Mouse (Mus musculus): Measurements from ENCODE around the gene Impdh2.

Gene Impdh2

DNA sequence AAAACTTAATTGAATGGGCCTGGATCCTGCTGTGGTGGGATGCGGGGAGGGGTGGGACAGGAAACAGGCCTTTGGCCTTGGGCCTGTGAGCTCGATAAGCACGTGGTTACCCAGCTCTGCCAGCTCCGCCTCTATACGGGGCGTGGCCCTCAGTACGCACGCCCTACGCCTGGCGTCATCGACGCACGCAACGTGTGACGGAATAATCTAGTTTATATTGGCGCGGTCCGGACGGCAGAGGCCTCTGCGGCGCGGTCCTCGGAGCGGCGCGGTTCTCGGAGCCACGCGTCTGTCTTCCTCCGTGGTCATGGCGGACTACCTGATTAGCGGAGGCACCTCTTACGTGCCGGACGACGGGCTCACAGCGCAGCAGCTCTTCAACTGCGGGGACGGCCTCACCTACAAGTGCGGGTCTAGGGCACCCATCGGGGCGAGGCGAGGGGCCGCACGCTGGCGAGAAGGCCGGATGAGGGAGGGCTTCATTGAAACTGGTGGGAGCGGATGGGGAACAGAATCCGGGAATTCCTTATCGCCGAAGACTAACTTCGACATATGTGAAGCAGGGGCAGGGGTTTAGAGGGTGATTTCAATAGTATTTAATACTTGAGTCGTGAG is at the start of gene Impdh2:
TSS of gene Impdh2 (plus strand) at position 60 of the 615 bp plus-strand sequence.
- peak; percentile 85 to 95 for DNase-seq (ENCODE audit: low spot score in 2 of 2)

DNA sequence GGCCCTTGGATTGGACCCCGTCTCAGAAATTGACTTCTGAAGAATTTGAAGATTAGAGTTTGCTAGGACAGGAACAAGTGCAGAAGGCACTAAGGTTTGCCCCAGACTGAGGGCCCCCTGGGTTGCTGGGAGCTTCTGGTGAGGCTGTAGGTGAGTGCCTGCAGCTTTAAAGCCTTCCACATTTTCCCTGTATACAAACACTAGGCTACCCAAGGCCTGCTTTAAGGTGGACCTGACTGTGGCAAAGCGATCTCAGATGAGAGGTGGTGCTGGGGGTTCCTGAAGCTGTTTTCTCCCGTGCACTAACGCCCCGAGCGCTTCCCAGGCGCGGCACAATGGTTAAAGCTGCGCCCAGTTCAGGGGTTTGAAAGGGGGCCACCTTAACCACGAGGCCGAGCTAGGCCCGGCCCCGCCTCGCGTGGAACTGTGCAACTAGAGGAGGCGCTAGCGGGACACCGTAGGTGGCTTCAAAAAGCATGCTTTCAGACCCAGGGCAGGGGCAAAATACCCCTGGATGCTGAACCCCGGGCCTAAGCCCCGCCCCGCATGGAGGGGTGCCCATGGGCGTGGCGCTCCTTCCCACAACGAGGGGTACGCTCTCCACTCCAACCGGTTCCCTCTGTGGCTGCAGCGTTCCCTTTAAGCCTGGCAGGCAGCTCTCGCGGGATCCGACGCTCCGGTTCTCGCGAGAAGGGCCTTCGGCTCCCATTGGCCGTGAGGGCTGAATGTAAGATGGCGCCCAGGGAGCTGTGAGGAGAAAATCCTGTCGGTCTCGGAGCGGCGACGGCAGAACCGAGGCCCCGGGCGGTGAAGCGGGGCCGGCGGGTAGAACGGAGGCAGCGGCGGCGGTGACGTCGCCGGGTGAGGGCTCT is 43.5 kb upstream of the Impdh2 start, which contains the start of gene Qrich1:
TSS of gene Qrich1 (plus strand) at position 427 of the 872 bp plus-strand sequence.
- peak; percentile 92 to 96 for DNase-seq (ENCODE audit: low spot score in 2 of 2)

DNA sequence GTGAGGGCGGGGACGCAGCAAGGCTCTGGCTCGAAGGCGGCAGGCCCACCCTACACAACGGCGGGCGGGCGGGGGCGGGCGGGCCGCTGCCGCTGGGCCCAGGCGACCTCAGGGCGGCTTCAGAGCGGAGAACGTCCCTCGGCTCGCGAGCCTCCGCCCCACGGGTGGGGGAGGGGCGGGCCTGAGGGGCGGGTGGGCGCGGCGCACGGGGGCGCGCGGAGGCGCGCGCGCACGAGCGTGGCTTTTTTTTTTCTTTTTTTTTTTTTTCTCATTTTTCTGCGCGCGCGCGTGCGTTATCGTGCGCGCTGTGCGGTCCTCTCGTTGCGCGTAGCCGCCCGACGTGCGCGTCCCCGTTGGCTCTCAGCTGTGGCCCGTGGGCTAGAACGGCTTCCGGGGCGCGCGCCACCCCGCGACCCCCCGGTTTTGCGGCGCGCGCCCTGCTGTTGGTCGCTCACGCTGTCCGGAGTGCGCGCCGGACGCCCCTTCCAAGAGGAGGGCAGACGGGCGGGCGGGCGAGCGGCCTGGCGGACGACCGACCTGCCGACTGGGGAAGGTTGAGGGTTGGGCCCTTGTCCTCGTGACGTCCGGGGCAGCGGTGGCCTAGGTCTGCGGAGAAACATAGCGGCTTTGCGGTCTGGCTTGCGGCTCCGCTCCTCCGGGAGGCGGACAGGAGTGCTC is 42.7 kb upstream of the Impdh2 start:
- DNase-seq (ENCODE audit: low spot score in 2 of 2), result peak in 1 of 2 experiments; percentile 72

DNA sequence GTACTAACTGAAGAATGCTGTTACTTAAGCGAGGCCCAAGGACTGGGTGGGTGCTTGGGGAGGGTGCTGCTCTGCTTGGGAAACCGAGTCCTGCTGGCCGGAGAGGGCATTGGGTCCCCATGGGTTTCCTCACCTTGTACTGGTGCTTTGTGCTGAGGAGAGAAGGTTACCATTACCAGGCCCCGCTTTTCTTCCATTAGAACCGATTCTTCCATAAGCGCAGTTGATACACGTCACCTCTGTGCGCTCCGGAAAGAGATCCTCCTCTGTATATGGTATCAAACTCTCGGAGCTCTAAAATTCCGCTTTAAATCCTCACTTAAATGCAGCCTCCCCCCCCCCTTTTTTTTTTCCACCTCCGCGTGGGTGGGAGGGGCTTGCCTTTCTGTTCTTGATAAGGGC is 42.2 kb upstream of the Impdh2 start:
- DNase-seq (ENCODE audit: low spot score in 2 of 2), result peak in 1 of 2 experiments; percentile 37

DNA sequence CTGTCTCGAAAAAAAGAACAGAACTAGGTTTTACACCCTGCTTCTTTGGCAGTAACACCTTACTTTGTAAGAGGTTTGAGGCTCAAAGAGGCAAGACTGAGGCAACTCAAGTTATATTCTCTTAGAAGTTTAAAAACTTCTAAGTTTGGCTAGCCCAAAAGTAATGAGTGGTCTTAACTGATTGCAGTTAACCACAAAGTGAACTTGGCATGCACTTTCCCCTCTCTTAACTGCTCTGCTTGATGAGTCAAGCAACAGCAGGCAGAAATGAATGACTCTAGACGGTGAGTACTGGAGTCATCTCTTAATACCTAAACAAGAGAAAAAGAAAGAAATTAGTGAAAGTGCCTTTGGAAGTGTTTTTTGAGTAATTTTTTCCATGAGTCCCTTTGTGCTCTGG is 38.5 kb upstream of the Impdh2 start:
- DNase-seq (ENCODE audit: low spot score in 2 of 2), result no peak

DNA sequence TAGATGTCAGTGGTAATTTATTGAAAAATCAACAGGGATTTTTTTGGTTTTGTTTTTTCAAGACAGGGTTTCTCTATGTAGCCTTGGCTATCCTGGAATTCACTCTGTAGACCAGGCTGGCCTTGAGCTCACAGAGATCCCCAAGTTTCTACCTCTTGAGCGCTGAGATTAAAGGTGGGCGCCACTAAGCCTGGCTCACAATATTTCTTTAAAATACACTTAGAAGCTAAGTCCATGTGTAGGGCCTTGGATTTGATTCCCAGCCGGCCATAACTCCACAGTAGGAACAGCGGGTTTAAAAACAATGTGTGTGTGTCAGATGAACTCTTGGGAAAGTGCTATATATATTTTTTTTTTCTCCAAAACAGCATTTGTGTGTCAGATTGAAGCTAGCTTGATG is 36.7 kb upstream of the Impdh2 start:
- DNase-seq (ENCODE audit: low spot score in 2 of 2), result no peak

GRCm38 (mm10) chr9:108525400-108525799 is 34.7 kb upstream of the Impdh2 start:
- DNase-seq (ENCODE audit: low spot score in 2 of 2), result no peak

- no peak for DNase-seq (ENCODE audit: low spot score in 2 of 2)
Observed at GRCm38 (mm10) chr9:108530954-108531353, 29.1 kb upstream of the Impdh2 start.

GRCm38 (mm10) chr9:108531496-108531895 is 28.6 kb upstream of the Impdh2 start:
- DNase-seq (ENCODE audit: low spot score in 2 of 2), result no peak

DNA sequence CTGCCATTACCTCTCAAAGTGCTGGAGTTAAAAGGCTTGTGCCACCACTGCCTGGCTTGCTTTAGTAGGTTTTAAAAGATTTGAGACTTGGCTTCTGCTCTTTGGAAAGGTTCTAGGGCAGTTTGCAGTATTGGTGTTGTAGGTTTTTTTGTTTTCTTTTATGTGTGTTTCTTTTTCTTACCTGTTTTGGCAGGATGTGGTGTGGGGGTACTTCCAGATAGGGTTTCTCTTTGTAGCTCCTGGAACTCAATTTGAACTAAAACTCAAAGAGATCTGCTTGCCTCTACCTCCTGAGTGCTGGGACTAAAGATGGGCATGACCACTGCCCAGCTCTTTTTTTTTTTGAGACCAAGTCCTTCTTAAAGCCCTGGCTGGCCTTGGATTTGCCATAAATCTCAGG is 19.2 kb upstream of the Impdh2 start:
- DNase-seq (ENCODE audit: low spot score in 2 of 2), result no peak

DNA sequence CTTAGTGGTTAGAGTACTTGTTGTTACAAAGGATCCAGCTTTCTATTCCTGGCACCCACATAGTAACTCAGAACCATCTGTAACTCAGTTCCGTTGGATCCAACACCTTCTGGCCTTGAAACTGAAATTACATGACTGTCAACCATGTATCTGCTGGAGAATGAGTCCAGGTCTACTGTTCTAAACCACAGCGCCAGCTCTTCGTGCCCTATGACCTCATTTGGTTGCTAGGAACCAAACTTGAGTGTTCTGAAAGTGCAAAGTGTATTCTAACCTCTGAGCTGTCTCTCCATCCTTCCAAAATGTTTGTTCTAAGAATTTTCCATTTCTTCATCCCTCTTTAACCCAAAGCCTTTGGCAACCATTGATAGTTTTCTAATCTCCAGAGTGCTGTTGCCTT is 14.1 kb upstream of the Impdh2 start:
- no peak for DNase-seq (ENCODE audit: low spot score in 2 of 2)

DNA sequence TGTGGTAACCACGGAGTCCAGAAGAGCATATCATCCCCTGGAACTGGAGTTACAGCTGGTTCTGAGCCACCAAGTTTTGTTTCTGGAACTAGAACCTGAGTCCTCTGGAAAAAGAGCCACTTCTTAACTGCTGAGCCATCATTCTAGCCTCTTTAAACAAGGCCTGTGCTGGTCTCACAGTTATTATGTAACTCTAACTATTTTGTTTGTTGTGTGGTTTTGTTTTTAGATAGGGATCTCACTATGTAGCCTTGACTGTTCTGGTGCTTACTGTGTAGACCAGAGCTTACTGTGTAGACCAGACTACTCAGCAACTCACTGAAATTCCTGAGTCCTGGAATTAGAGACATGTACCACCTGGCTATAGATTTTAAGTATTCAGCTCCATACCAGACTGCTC is 13.2 kb upstream of the Impdh2 start:
- DNase-seq (ENCODE audit: low spot score in 2 of 2), result no peak

DNA sequence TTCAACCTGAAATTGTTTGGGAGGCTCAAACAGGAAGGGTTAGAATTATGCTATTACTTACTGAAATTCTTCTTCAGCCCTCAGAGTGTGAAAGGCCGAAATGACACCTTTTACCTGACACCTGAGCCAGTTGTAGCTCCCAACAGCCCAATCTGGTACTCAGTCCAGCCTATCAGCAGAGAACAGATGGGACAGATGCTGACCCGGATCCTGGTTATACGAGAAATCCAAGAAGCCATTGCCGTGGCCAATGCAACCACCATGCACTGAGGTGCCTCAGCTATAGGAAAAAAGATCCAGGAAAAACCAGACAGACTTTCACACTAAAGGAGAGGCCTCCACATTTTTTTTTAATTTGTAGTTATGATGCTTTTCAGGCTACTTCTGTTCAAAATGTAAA is 917 bp upstream of the Impdh2 start:
- no peak for DNase-seq (ENCODE audit: low spot score in 2 of 2)

DNA sequence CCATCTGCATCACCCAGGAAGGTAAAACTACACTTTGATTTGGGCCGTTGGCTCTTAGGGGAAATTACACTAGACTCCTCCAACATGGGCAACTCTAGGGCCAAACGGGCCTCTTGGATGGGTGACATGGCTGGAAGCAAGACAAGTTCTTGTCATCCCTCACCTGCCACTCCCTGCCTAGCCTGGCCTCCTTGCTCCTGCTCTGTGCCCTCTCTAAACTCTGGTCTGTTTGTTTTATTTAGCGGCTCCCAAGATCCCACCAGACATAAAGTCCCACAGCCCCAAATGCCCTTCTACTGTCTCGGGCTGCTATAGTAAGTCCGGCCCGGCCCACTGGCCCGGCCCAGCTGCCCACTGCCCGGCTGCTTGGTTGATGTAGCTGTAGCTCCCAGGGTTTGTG is 3.6 kb downstream of the Impdh2 start:
- DNase-seq (ENCODE audit: low spot score in 2 of 2), result no peak

DNA sequence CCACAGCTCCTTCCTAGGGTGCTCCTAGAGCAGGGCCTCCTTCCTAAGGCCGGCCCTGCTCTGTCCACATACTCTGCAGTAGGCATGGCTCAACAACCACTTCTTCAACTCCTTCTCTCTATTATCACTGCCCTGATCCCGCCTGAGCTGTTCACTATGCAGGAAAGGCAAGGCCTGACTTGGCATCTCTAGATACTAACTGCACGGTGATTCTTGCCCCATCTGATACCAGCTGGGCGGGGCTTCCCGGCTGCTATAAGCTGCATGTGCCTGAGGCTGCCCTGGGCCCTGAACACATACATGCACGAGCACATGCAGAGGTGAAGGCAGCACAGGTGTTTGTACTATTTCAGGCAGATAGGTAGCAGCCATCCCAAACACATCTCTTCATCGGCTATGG is 4.0 kb downstream of the Impdh2 start:
- DNase-seq (ENCODE audit: low spot score in 2 of 2), result no peak

- DNase-seq (ENCODE audit: low spot score in 2 of 2), result no peak
Observed at GRCm38 (mm10) chr9:108565881-108566814, 6.1 kb downstream of the Impdh2 start.

DNA sequence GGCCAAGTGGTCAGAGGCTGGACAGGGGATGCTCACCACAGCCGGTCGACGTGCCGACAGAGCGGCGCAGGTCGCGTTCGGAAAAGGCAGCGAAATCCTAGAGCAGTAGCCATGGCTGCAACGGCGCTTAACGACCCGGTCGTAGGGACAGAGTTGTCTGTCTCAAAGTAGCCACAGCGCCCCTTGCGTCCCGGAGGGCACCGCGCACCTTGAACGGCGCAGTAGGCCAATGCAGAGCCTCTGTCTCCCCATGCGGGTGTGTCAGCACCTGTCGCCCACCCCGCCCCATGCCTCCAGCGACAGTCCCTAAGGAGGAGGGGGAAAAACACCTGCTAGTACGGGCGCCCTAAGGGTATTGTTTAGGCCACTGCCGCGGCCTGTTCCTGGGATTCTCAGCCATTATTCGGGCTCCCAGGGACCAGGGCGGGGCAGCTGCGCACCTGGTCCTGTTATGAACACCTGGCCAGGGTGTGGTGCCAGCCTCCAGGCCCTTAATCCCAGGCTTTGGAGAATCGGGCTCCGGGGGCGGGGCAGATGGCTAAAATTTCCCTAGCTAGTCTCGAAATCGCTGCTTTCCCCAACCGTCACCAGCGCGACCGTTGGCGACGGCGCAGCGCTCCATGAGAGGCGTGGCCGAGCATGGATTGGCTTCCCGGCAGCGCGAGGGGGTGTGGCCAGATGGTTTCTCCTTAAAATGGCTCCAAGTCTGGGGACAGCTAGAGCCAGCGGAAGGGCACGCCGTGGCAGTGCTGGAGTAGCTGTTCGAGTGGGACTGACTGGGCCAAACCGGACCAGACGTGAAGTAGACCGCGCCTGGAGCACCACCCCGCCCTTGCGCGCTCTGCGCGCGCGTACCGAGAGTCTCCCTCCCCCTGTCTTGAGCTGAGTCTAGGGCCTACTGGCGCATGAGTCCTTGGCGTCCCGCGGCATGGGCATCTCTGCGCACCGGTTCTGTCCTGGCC is 7.0 kb downstream of the Impdh2 start, which contains the start of gene Ndufaf3:
TSS of gene Ndufaf3 (minus strand) at position 620 of the 962 bp plus-strand sequence.
- peak; percentile 88 to 97 for DNase-seq (ENCODE audit: low spot score in 2 of 2)

DNA sequence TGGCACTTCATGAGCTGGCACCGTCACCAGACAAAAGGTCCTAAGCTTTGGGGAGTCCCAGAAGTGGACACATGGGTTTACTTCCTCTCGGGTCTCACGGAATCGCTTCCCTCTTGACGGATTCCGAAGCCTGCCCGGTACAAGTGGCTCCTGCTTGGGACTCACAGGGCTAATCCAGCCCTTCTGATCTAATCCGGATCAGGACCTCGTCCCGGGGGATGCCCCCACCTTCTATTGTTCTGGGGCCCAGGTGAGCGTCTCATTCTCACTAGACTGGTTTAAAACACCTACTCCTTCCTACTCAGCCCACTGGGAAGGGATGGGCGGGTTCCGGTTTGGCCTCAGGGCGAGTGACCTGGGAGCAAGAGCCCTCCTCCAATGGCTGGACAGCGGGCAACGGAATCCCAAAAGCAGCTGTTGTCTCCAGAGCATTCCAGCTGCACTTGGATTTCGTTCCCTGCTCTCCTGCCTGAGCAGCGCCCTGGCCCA is 7.9 kb downstream of the Impdh2 start:
- no peak for DNase-seq (ENCODE audit: low spot score in 2 of 2)

DNA sequence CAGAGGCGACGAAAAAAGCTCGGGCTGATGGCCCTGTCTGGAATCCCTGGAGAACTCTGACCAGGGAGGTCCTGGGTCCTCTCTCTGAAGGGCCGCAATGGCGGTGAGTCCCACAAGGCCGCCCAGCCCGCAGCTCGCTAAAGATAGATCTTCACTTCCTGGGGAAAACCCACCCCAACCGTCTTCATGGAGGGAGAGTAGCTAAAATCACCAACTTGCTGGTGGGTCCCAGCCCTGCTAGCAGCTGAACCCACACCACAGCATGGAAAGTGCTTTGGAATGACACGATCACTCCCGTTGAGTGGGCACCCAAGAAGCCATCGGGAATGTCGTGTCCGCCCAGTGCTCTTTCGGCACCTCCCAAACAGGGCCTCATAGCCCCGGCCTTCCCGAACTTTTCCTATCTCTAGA is 8.4 kb downstream of the Impdh2 start:
- DNase-seq (ENCODE audit: low spot score in 2 of 2), result no peak
